Mouse (Mus musculus): ENCODE data around the gene Mamstr. TPM values are rescaled to one million over a fixed set of nuclear protein-coding genes. Genes with fewer than 3 reads are reported as not detected.

Gene Mamstr
- polyA plus RNA-seq, 1 experiment: 3.2 TPM

DNA sequence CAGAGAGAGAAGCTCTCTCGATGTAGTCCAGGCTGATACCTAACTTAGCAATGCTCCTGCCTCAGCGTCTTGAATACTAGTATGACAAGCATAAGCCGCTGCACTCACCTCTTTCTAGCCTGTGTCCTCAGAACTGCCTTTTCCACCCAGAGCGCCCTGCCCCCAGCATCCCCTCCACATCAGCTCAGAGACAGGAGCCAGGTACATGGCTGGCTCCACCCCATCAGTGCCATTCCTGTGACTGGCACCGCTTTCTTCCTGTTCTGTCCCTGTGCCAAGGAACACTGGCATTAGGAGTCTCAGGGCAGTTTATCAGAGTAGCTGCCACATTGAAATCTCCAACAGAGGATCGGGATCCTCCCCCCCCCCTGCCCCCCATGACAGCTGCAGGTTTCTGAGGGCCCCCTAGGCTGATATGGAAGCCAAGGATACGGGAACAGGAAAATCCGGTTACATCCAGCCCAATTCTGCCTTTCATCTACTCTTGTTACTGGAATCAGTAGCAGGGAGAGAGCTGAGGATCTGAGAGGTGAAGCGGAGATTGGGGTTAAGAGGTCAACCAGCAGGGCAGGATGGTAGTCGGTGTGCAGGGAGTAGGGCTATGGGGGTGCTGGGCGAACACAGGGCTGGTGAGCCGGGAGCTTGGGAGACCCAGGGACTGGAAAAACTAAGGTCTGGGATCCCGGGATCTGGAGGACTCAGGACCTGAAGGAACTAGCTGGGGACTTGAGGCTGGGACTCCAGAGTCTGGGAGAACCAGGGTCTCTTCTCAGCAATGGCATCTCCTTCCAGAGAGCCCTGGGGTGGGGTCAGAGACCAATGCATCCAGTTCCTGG, 25.7 kb downstream of the Mamstr start:
- no peak for DNase-seq (ENCODE audit: low read depth)
- no peak for TF ChIP-seq POLR2A (IDR thresholded peaks at IDR 0.05; ENCODE audit: borderline replicate concordance, extremely low read depth, insufficient read depth, insufficient read length, poor library complexity, severe bottlenecking)
- TF ChIP-seq CTCF (IDR thresholded peaks at IDR 0.05; ENCODE audit: borderline replicate concordance, extremely low read depth, insufficient read depth, insufficient read length): no peak

- DNase-seq (ENCODE audit: low read depth): no peak
- TF ChIP-seq POLR2A (IDR thresholded peaks at IDR 0.05; ENCODE audit: borderline replicate concordance, extremely low read depth, insufficient read depth, insufficient read length, poor library complexity, severe bottlenecking) (no peak), CTCF (IDR thresholded peaks at IDR 0.05; ENCODE audit: borderline replicate concordance, extremely low read depth, insufficient read depth, insufficient read length) (no peak)
Measured at GRCm38 (mm10) chr7:45666161-45666560, 26.4 kb downstream of the Mamstr start, which contains the start of gene Fut2. TSS of gene Fut2 (minus strand) at chr7:45666394.

DNA sequence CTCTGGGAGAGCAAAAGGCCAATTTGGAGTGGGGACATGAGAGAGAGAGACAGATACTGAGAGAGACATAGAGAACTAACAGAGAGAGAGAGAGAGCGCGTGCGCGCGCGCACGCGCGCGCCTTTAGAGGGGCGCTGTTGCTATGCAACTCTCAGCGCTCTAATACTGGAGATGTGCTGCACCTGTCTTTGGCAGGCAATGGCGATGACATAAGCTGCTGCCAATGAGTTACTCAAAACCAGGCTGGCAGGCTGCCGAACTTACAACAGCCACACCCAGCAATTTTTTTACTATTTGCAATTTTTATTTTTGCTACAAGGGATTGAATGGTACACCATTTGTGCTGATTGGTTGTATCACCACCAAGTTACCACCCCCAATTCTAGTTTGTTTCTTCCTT, 28.0 kb downstream of the Mamstr start:
- no peak for TF ChIP-seq CTCF (IDR thresholded peaks at IDR 0.05; ENCODE audit: borderline replicate concordance, extremely low read depth, insufficient read depth, insufficient read length)
- TF ChIP-seq POLR2A (IDR thresholded peaks at IDR 0.05; ENCODE audit: borderline replicate concordance, extremely low read depth, insufficient read depth, insufficient read length, poor library complexity, severe bottlenecking): no peak
- peak; percentile 63 for DNase-seq (ENCODE audit: low read depth)

DNA sequence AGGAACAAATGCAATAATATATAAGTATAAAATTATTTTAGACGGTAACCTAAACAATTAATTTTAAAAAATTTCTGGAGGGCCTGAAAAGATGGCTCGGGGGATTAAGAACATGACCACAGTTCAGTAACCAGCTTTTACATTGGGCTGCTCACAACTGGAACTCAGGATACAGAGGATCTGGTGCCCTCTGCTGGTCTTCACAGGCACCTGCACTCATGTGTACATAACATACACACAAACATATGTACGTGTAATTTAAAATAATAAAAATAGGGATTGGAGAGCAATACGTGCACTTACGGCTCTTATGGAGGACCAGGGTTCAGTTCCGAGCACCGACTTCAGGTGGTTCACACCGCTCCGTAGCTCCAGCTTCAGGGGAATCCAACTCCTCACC, 29.1 kb downstream of the Mamstr start:
- DNase-seq (ENCODE audit: low read depth): no peak
- no peak for TF ChIP-seq POLR2A (IDR thresholded peaks at IDR 0.05; ENCODE audit: borderline replicate concordance, extremely low read depth, insufficient read depth, insufficient read length, poor library complexity, severe bottlenecking)
- peak; percentile 11; the same call in 1 of the 2 replicates for TF ChIP-seq CTCF (IDR thresholded peaks at IDR 0.05; ENCODE audit: borderline replicate concordance, extremely low read depth, insufficient read depth, insufficient read length)

GRCm38 (mm10) chr7:45677627-45678295, 38.0 kb downstream of the Mamstr start:
- TF ChIP-seq CTCF (IDR thresholded peaks at IDR 0.05; ENCODE audit: borderline replicate concordance, extremely low read depth, insufficient read depth, insufficient read length) (no peak), POLR2A (IDR thresholded peaks at IDR 0.05; ENCODE audit: borderline replicate concordance, extremely low read depth, insufficient read depth, insufficient read length, poor library complexity, severe bottlenecking) (no peak)
- DNase-seq (ENCODE audit: low read depth): no peak

DNA sequence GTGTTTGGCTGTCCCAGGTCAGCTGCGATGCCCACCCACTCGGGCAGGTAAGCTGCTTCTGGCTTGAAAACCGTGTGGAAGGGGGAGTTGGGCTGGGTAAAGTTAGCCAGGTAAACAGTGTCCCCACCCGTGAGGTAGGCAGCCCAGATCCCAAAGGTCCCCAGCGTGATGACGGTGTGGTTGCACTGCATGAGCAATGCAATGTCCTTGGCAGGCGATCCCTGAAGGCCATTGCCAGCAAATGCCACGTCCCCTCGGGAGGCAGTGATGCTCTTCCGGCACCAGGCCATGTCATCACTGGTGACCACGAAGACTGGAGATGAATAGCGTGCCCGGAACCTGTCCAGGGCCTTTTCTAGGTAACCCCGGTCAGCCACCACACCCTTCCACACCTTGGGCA, 38.7 kb downstream of the Mamstr start:
- DNase-seq (ENCODE audit: low read depth): no peak
- TF ChIP-seq CTCF (IDR thresholded peaks at IDR 0.05; ENCODE audit: borderline replicate concordance, extremely low read depth, insufficient read depth, insufficient read length) (no peak), POLR2A (IDR thresholded peaks at IDR 0.05; ENCODE audit: borderline replicate concordance, extremely low read depth, insufficient read depth, insufficient read length, poor library complexity, severe bottlenecking) (no peak)

DNA sequence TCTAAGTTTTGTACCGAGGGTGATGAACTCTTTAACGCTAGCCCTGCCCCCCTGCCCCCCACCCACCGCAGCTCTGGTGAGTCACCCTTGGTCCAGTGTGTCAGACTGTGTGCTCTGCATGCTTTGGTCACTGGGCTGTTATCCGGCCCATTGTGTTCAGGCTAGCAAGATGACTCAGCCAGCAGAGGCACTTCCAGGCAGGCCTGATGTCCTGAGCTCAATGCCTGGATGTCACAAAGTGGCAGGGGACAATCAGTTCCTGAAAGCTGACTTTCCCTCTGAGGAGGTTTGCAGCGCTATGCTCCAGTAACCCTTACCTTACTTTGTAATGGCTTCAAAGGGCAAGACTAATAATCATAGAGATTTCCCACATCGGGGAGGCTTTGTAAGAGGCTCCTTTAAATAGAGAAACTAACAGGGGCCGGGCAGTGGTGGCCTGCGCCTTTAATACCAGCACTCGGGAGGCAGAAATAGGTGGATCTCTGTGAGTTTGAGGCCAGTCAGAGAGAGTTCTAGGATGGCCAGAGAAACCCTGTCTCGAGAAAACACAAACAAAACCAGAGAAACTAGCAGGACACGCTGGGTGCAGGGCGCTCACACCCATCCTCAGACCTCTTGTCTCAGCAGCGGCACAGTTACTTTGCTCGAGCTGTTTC, 40.3 kb downstream of the Mamstr start:
- DNase-seq (ENCODE audit: low read depth): no peak
- TF ChIP-seq POLR2A (IDR thresholded peaks at IDR 0.05; ENCODE audit: borderline replicate concordance, extremely low read depth, insufficient read depth, insufficient read length, poor library complexity, severe bottlenecking) (no peak), CTCF (IDR thresholded peaks at IDR 0.05; ENCODE audit: borderline replicate concordance, extremely low read depth, insufficient read depth, insufficient read length) (no peak)

- no peak for TF ChIP-seq CTCF (IDR thresholded peaks at IDR 0.05; ENCODE audit: borderline replicate concordance, extremely low read depth, insufficient read depth, insufficient read length)
- no peak for TF ChIP-seq POLR2A (IDR thresholded peaks at IDR 0.05; ENCODE audit: borderline replicate concordance, extremely low read depth, insufficient read depth, insufficient read length, poor library complexity, severe bottlenecking)
- no peak for DNase-seq (ENCODE audit: low read depth)
Measured at GRCm38 (mm10) chr7:45681046-45681736, 41.4 kb downstream of the Mamstr start.

GRCm38 (mm10) chr7:45682144-45683126, 42.7 kb downstream of the Mamstr start:
- TF ChIP-seq POLR2A (IDR thresholded peaks at IDR 0.05; ENCODE audit: borderline replicate concordance, extremely low read depth, insufficient read depth, insufficient read length, poor library complexity, severe bottlenecking): peak; percentile 47; the same call in 1 of the 2 replicates
- peak; percentile 100 for TF ChIP-seq CTCF (IDR thresholded peaks at IDR 0.05; ENCODE audit: borderline replicate concordance, extremely low read depth, insufficient read depth, insufficient read length)
- DNase-seq (ENCODE audit: low read depth): peak; percentile 95
